Mouse (Mus musculus) liver, adult (tissue): ENCODE measurements around the gene Dnase2b.

Source experiments
- GATA4 ChIP-seq: IDR thresholded peaks from 2 replicates; pipeline ENCODE4 v1.6.1; 2014; ENCODE audit warnings: mild to moderate bottlenecking, low read length; ENCODE audit not compliant: insufficient replicate concordance

Dnase2b gene

DNA sequence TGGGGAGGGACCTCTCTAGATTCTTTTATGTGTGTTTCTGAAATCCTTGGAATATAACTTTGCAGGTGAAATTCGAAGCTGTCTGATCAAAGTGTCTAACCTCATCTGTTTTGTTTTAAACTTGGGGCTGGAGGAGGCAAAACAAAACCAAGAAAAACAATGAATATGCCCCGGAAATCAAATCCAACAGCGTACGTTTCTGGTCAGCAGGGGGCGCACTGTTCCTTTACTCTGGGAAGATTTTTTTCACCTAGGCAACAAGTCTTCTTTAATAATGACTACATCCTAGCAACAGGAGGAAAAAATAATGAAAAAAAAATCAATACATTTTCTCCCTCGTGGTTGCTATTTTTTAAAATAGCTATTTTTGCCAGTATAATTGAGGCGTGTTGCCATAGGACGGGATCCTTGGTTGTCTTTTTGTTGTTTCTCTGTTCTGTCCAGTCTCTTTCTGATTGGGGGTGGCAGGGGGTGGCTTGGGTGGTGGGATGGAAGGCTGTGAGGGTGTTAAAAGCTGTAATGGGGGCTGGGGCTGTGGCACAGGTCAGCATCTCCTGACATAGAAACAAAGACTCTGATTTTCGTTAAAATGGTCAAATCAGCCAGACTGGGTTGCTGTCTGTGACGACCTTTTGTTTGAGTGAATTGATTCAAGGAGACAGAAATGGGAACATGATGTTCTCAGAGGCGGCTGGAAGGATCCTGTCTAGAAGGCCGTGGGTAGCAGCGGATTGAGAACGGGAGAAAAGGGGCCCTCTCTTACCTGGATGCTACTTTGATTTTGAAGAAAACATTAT, 50.9 kb downstream of the Dnase2b start:
- TF ChIP-seq GATA4: no peak

DNA sequence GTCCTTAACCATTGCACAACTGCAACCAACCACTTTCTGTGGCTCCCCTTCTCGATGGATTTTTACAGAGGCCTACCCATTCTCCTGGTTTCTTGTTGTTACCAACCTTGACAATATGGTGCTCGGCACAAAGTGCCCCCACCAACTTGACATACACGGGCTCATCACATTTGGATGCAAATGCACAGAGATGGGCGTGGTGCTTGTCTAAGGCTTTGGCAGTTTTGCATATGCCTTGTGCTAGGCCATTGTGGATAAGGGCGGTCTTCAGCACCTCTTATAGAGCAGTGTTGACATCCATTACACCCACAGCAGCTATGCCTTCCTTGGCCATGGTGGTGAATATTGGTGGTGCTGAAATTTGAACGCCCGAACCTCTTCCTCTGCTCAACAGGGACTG, 52.5 kb downstream of the Dnase2b start:
- TF ChIP-seq GATA4: no peak

DNA sequence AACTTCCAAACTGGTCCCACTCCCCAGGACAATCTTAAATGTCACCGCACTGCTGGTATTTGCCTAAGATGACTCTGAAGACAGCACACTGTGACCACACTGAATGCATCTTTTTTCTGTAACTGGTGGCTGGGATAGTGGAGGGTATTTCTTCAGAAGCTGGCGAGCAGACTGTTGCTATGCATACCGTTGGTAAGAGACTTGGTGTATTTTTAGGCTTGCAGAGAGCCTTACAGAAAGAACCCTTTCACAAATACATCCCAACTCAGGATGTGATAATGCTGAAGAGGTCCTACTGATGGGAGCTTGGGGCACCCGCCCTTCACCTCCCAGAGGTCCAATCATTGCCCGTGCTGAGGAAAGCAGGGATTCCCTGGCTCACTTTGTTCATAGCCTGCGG, 57.9 kb downstream of the Dnase2b start:
- TF ChIP-seq GATA4: no peak

DNA sequence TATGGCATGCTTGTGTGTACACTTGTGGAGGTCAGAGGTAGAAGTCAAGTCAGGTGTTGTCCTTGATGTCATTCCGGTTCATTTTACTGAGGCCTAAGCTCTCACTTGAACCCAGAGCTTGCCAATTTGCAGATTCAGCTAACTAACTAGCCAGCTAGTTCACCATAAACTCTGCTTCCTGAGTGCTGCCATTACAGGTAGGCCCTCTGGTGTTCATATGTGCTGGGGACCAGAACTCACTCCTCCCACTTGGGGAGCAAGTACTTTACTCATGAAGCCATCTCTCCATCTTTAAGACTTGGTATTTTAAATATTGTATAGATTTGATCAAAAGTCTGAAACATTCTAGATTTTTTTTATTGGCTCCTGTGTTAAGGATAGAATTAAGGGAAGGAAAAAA, 58.8 kb downstream of the Dnase2b start:
- TF ChIP-seq GATA4: no peak

DNA sequence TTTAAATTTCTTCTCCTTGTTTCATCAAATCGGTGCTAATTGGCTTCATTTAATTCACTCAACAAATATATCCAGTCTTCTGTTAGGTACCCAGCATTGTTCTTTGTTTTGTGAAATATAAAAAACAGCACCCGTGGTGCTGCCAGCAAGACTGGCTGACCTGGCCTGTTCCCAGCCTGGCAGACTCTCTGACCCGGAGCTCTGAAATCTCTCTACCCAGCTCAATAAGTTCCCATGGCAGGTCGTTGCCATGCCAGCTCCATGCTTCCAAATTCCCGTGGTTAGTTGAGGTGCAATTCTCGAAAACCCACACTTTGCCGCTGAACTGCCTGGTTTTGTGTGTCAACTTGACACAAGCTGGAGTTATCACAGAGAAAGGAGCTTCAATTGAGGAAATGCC, 60.6 kb downstream of the Dnase2b start:
- TF ChIP-seq GATA4: no peak

DNA sequence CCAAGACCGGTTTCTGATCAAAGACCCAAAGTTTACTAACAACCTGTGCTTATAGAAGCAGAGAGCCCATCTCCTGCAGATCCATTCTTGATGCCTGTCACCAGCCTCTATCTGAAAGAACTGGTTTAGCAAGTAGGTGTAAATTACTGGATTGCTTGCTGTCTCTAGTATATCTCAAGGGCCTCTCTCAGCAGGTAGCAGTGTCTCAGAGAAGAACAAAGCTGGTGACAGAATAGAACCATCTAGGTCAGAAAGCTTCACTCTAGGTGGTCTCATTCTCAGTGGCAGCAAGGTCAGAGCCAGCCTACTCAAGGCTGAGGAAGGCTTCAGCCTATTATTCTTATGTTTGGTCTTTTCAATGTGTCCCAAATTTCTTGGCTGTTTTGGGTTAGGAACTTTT, 71.8 kb downstream of the Dnase2b start:
- TF ChIP-seq GATA4: no peak

DNA sequence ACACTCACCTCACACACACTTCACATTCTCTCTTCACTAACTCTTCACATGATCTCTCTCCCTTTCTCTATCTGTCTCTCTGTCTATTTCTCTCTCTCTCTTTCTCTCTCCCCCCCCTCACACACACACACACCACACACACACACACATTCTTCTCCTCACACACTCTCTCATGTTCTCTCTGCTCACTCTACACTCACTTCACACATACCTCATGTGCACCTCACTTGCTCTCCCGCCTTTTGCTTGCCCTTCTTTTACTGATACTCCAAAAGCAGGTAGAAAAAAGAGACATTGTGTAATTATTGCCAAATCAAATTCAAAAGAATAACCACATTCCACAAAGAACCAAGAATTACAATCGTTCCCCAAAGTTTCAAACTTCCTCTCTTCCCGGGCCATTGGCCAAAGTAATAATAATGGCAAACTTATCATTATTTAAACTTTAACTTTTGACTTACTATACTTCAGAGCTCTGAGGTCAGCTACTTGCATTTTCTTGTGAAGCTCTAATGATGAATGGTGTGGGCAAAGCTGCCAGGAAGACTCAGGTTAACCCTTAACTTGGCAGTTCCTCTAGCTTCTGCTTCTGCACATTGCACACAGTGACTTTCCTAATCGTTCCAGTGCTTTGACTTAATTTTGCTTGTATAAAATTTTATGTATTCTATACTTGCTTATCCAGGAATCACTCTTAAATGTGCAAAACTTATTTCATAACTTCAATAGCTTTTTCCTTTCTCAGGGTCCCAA, 74.7 kb downstream of the Dnase2b start:
- no peak for TF ChIP-seq GATA4

DNA sequence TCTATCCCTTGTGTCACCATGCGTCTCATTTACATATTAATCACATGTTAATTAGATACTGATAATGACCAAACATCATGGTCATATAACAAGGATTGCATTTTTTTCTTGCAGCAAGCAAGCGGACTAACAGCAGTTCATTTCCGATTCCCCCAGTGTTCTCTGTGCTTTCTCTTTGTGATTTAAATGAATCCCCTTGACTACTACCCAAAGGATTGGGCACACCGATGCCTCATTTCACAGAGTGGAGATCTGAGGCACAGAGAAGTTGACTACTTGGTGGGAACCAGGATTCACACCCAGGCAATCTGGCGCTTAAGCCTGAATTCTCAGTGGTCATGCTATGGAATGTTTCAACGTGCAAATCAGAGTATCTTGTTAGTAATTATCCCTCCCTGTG, 80.4 kb downstream of the Dnase2b start:
- TF ChIP-seq GATA4: no peak
